Mouse (Mus musculus): ENCODE measurements around the gene Atg16l2. TPM values are rescaled to one million over a fixed set of nuclear protein-coding genes. Genes with fewer than 3 reads are reported as not detected.

The Atg16l2 gene
- total and polyA plus RNA-seq, 3 experiments, result 0.38 to 3.2 (median 1.9) TPM

GRCm38 (mm10) chr7:101213515-101214263 is 88.4 kb downstream of the Atg16l2 start:
- Histone ChIP-seq H3K9me3 (replicated peaks) (no peaks in the 10 kb centered on the region), H3K36me3 (replicated peaks) (no peaks in the 10 kb centered on the region), H3K4me3 (ENCODE audit: low read depth, low read length) (no peak overlapping the region), H3K27me3 (ENCODE audit: insufficient read depth, low read length) (no peaks in the 10 kb centered on the region), H3K4me1 (ENCODE audit: insufficient read depth, low read depth, low read length) (no peaks in the 10 kb centered on the region)
- ATAC-seq (ENCODE audit: extremely low read depth, insufficient number of reproducible peaks, low FRiP score, poor library complexity, severe bottlenecking), result no peak
- no peak for DNase-seq (ENCODE audit: low spot score)
- TF ChIP-seq CTCF (IDR thresholded peaks at IDR 0.05; ENCODE audit: low read depth, low read length), result no peak
- no peak for TF ChIP-seq GATA2 (IDR thresholded peaks at IDR 0.05; ENCODE audit: borderline replicate concordance, low read depth, low read length)
- no peak for TF ChIP-seq TAL1 (conservative IDR thresholded peaks at IDR 0.05; ENCODE audit: low read depth, low read length)
- TF ChIP-seq GATA1 (IDR thresholded peaks at IDR 0.05; ENCODE audit: borderline replicate concordance, low read length), result no peak
- TF ChIP-seq POLR2AphosphoS5 (IDR thresholded peaks at IDR 0.05; ENCODE audit: insufficient replicate concordance, low read depth, low read length), result no peak

Other genes starting within 250 kb of the Atg16l2 start
- gene Fchsd2, start 209.4 kb downstream of the Atg16l2 start, total RNA-seq (2014; fragmentation: Nextera tagmentation), result 31.3 and 34.6 TPM in 2 replicates
- gene Fchsd2, start 209.4 kb downstream of the Atg16l2 start, total RNA-seq (2017), result 14.7 and 14.9 TPM in 2 replicates
- gene Fchsd2, start 209.4 kb downstream of the Atg16l2 start, polyA plus RNA-seq (2012), result 5.8 and 9.7 TPM in 2 replicates
- gene Stard10, start 14.8 kb upstream of the Atg16l2 start, total RNA-seq (2014; fragmentation: Nextera tagmentation), result not detected in 2 replicates
- not detected in 2 replicates for gene Stard10, start 14.8 kb upstream of the Atg16l2 start, total RNA-seq (2017)
- 0.05 and 0.25 TPM in 2 replicates for gene Stard10, start 14.8 kb upstream of the Atg16l2 start, polyA plus RNA-seq (2012)
- 39.7 and 67.6 TPM in 2 replicates for gene Arap1, start 45.8 kb upstream of the Atg16l2 start, total RNA-seq (2014; fragmentation: Nextera tagmentation)
- gene Arap1, start 45.8 kb upstream of the Atg16l2 start, total RNA-seq (2017), result 102 and 115 TPM in 2 replicates
- gene Arap1, start 45.8 kb upstream of the Atg16l2 start, polyA plus RNA-seq (2012), result 55.1 and 62.0 TPM in 2 replicates
- gene Gm45837, start 108.6 kb upstream of the Atg16l2 start, total RNA-seq (2014; fragmentation: Nextera tagmentation), result not detected in 2 replicates
- gene Gm45837, start 108.6 kb upstream of the Atg16l2 start, total RNA-seq (2017), result not detected in 2 replicates
- gene Gm45837, start 108.6 kb upstream of the Atg16l2 start, polyA plus RNA-seq (2012), result 0.02 and 0.03 TPM in 2 replicates
- gene Pde2a, start 119.4 kb upstream of the Atg16l2 start, total RNA-seq (2014; fragmentation: Nextera tagmentation), result not detected in 2 replicates
- gene Pde2a, start 119.4 kb upstream of the Atg16l2 start, total RNA-seq (2017), result 0.12 and 0.55 TPM in 2 replicates
- not detected in 2 replicates for gene Pde2a, start 119.4 kb upstream of the Atg16l2 start, polyA plus RNA-seq (2012)

All from G1E (cell line).